Mouse (Mus musculus): ENCODE measurements around the gene Taar8b. TPM values are rescaled to one million over a fixed set of nuclear protein-coding genes. Genes with fewer than 3 reads are reported as not detected.
"Not testable (repeated sequence)": the region's sequence is repeated elsewhere in the genome, so short reads cannot be mapped to it uniquely, and the experiment has no call there.

The Taar8b gene
- polyA plus RNA-seq, 1 experiment from 2014 or later: not detected

DNA sequence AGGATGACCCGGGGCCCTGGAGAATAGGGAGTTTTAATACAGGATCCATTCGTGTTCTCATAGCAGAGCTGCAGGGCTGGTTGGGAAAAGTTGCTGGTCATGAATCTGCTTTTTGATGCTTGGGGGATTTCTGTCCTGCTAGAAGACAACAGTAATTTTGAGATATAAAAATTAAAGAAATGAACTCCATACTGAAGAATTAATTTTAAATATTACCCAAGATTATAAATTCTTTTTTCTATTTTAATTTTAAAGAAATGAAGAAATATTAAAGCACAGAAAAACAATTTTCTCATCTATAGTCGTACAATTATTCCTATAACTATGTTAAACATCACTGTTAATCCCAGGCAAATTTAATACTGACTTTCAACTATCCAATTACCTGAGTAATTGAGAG lies 9.7 kb upstream of the Taar8b start, which contains the start of gene Taar8c:
Gene Taar8c (minus strand): TSS at position 101 of the 400 bp plus-strand sequence.
- H3K4me1 ChIP-seq; H3K36me3 ChIP-seq; H3K9ac ChIP-seq; H3K4me3 ChIP-seq; H3K27ac ChIP-seq; H3K4me2 ChIP-seq; ATAC-seq (ENCODE audit: insufficient number of reproducible peaks, insufficient read depth, low FRiP score, low TSS enrichment, low read depth); H3K9me3 ChIP-seq; H3K27me3 ChIP-seq: not testable (repeated sequence)
- WGBS: 88% methylated on average over 1 of the region's 3 CpGs

DNA sequence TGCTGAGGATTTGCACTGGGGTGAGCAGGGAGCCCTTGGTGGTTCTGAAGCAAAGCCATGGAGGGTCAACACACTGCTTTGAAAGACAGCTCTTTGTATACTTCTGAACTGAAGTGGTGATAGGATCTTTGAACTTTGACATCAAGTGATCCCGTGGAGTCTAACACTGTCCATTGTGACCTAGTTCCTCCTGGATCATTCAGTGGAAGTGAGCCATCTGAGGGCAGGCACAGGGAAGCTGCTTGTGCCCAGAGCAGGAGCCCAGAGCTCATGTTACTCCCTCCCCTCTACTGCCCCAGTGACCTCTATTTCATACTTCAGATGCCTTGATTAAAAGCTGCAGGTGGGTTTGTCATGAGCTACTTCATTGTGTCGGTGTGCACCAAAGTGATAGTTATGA lies 4.9 kb upstream of the Taar8b start:
- not testable (repeated sequence) for ATAC-seq (ENCODE audit: insufficient number of reproducible peaks, insufficient read depth, low FRiP score, low TSS enrichment, low read depth); H3K36me3 ChIP-seq; H3K4me3 ChIP-seq; H3K9me3 ChIP-seq; H3K4me2 ChIP-seq; H3K4me1 ChIP-seq; H3K27ac ChIP-seq; H3K9ac ChIP-seq; H3K27me3 ChIP-seq
- WGBS: 35% methylated on average over 2 of the region's 2 CpGs

DNA sequence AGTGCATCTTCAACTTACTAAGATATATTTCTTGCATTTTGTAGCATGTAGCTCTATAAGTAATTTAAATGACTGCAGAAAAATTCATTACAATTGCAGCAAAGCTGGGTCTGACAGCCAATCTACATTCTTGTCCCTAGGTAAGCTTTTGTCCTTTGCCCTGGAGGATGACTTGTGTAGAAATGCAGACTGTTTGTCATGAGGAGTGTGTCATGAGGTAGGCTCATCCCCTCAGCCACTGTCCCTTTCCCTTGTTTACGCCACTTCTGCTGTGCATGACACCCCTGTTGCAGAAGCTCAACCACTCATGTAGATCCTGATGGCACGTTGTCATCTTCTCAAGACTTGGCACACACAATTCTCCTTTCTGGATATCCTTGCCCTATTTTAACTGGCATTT lies 4.9 kb downstream of the Taar8b start:
- Histone ChIP-seq H3K27ac (no peak overlapping the region), H3K4me2 (no peak overlapping the region), H3K9ac (no peak overlapping the region), H3K9me3 (no peaks in the 10 kb centered on the region), H3K4me1 (no peaks in the 10 kb centered on the region), H3K36me3 (no peaks in the 10 kb centered on the region), H3K4me3 (no peak overlapping the region), H3K27me3 (no peaks in the 10 kb centered on the region)
- no peak for ATAC-seq (ENCODE audit: insufficient number of reproducible peaks, insufficient read depth, low FRiP score, low TSS enrichment, low read depth)
- WGBS: 91% methylated on average over 2 of the region's 2 CpGs

DNA sequence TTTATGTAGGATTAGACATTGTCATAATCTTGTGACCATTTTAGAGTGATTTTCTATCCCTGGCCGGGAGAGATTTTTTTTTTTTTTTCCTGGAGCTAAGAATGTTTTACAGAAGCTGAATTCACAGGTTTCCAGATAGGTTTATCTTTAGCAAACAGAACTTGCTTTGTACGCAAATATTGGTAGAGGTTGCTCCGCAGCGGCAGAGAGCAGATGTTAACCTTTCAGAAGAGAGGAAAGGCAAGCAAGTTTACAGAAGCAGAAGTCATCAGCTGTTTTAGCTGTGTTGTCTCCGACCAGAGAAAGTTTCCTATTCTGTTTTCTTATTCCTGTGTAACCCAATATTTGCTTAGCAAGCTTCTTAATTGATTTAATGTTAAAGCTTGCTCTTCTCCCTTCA lies 5.5 kb downstream of the Taar8b start:
- H3K4me3 ChIP-seq: no peak overlapping the region
- H3K4me2 ChIP-seq: no peak overlapping the region
- H3K9ac ChIP-seq: no peak overlapping the region
- no peaks in the 10 kb centered on the region for H3K36me3 ChIP-seq
- ATAC-seq (ENCODE audit: insufficient number of reproducible peaks, insufficient read depth, low FRiP score, low TSS enrichment, low read depth): no peak
- WGBS: 73% methylated on average over 5 of the region's 5 CpGs
- no peak overlapping the region for H3K27ac ChIP-seq
- no peaks in the 10 kb centered on the region for H3K9me3 ChIP-seq
- no peaks in the 10 kb centered on the region for H3K27me3 ChIP-seq
- H3K4me1 ChIP-seq: no peaks in the 10 kb centered on the region

DNA sequence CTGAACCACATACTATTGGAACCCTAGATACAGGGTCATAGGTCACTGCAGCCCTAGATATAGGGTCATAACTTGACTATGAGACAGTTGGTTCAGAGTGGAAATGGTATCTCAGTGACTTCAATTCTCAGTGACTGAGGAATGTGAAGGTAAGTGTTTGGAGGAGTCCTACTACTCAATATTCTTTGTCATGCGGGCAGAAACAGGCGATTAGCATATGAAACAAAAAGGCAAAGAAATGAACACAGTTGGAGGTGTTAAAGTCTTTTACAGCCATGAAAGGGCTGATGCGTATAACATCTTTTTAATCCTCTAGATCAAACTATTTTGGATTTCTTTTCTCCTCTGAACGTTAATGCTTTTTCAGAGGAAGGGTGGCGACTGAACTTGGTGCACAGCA lies 6.2 kb downstream of the Taar8b start:
- no peak overlapping the region for H3K9ac ChIP-seq
- no peak overlapping the region for H3K4me3 ChIP-seq
- no peaks in the 10 kb centered on the region for H3K4me1 ChIP-seq
- no peak overlapping the region for H3K27ac ChIP-seq
- H3K4me2 ChIP-seq: no peak overlapping the region
- no peak for ATAC-seq (ENCODE audit: insufficient number of reproducible peaks, insufficient read depth, low FRiP score, low TSS enrichment, low read depth)
- H3K36me3 ChIP-seq: no peaks in the 10 kb centered on the region
- 74% methylated on average over 5 of the region's 5 CpGs for WGBS
- H3K9me3 ChIP-seq: no peaks in the 10 kb centered on the region
- no peaks in the 10 kb centered on the region for H3K27me3 ChIP-seq

DNA sequence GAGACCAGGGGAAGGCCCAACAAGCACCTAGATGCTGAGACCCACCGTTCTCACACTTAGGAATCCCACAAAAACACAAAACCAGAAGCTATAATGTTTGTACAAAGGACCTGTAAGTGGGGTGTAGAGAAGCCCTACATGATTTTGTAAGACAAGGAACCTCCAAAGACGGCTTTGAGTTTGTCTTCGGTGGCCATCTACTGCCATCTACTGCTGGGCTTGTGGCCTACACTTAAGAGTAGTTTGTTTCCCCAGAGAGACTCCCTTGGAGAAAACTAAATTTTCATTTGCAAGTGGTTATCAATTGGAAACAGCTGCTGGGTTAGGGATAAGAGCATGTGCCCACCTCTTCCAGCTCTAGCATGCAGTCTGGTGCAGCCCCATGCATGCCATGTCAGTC lies 11.9 kb downstream of the Taar8b start:
- Histone ChIP-seq H3K9ac (no peak overlapping the region), H3K36me3 (no peaks in the 10 kb centered on the region), H3K9me3 (no peaks in the 10 kb centered on the region), H3K4me2 (no peak overlapping the region), H3K4me3 (no peak overlapping the region), H3K4me1 (no peaks in the 10 kb centered on the region), H3K27me3 (no peaks in the 10 kb centered on the region), H3K27ac (no peak overlapping the region)
- WGBS: 42% methylated on average over 3 of the region's 3 CpGs
- ATAC-seq (ENCODE audit: insufficient number of reproducible peaks, insufficient read depth, low FRiP score, low TSS enrichment, low read depth): no peak

DNA sequence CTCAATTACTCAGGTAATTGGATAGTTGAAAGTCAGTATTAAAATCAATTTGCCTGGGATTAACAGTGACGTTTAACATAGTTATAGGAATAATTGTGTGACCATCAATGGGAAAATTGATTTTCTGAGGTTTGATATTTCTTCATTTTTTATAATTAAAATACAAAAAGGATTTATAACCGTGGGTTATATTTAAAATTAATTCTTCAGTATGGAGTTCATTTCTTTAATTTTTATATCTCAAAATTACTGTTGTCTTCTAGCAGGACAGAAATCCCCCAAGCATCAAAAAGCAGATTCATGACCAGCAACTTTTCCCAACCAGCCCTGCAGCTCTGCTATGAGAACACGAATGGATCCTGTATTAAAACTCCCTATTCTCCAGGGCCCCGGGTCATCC lies 15.9 kb downstream of the Taar8b start, which contains the start of gene Taar8a:
Gene Taar8a (plus strand): TSS at position 301 of the 400 bp plus-strand sequence.
- H3K36me3 ChIP-seq; H3K4me1 ChIP-seq; H3K9me3 ChIP-seq; H3K27ac ChIP-seq; H3K4me3 ChIP-seq; H3K4me2 ChIP-seq; H3K27me3 ChIP-seq; ATAC-seq (ENCODE audit: insufficient number of reproducible peaks, insufficient read depth, low FRiP score, low TSS enrichment, low read depth); H3K9ac ChIP-seq: not testable (repeated sequence)
- 74% methylated on average over 2 of the region's 4 CpGs for WGBS

DNA sequence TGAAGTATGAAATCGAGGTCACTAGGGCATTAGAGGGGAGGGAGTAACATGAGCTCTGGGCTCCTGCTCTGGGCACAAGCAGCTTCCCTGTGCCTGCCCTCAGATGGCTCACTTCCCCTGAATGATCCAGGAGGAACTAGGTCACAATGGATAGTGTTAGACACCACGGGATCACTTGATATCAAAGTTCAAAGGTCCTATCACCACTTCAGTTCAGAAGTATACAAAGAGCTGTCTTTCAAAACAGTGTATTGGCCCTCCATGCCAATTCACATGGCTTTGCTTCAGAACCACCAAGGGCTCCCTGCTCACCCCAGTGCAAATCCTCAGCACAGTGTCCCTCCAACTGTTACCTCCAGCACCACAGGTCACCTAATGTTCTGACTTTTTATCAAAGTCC lies 17.3 kb downstream of the Taar8b start:
- H3K27ac ChIP-seq; H3K9me3 ChIP-seq; H3K9ac ChIP-seq; H3K27me3 ChIP-seq; H3K4me3 ChIP-seq; ATAC-seq (ENCODE audit: insufficient number of reproducible peaks, insufficient read depth, low FRiP score, low TSS enrichment, low read depth); H3K4me2 ChIP-seq; H3K36me3 ChIP-seq; H3K4me1 ChIP-seq: not testable (repeated sequence)
- WGBS: 19% methylated on average over 2 of the region's 2 CpGs

DNA sequence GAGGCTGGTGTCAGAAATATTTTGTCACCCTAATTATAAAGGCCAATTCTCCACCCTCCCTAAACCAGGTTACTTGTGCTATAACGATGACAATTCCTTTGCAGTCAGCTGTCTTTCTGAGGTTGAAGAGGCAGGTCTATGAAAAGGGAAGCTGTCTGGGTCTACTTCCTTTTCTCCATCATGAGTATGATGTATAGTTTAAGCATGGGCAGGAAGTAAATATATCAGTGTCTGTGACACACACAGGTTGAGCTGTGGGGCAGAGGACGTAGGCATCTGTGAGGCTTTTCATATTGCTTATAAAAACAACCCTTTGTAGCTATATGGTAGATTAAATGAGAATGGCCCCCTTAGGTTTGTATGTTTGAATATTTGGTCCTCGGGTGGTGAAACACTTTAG lies 33.1 kb downstream of the Taar8b start:
- Histone ChIP-seq H3K27ac (no peak overlapping the region), H3K27me3 (no peaks in the 10 kb centered on the region), H3K36me3 (no peaks in the 10 kb centered on the region), H3K4me3 (no peak overlapping the region), H3K4me1 (no peaks in the 10 kb centered on the region), H3K9ac (no peak overlapping the region), H3K9me3 (no peaks in the 10 kb centered on the region), H3K4me2 (no peak overlapping the region)
- 86% methylated on average over 3 of the region's 3 CpGs for WGBS
- no peak for ATAC-seq (ENCODE audit: insufficient number of reproducible peaks, insufficient read depth, low FRiP score, low TSS enrichment, low read depth)

DNA sequence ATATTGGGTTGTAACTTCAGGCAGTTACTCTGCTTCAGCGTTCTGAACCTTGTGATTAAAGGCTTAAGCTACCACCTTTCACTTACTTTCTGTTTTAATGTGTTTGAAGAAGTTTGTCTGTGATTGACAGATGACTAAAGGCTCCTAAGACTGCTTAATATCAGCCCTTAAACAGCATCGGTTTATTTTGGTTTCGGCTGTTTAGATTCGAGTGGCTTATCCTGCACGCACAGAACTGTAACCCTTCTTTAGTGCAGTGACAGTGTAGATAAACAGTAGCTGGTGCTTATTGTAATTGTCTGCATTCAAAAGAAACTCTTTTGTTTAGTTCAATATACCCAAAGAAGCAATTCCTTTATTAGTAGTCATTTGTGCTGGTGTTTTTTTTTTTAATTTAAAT lies 40.1 kb downstream of the Taar8b start:
- no peak overlapping the region for H3K9ac ChIP-seq
- WGBS: 64% methylated on average over 5 of the region's 5 CpGs
- no peaks in the 10 kb centered on the region for H3K9me3 ChIP-seq
- no peaks in the 10 kb centered on the region for H3K4me1 ChIP-seq
- no peak overlapping the region for H3K4me2 ChIP-seq
- no peak for ATAC-seq (ENCODE audit: insufficient number of reproducible peaks, insufficient read depth, low FRiP score, low TSS enrichment, low read depth)
- H3K4me3 ChIP-seq: no peak overlapping the region
- no peak overlapping the region for H3K27ac ChIP-seq
- H3K36me3 ChIP-seq: no peaks in the 10 kb centered on the region
- no peaks in the 10 kb centered on the region for H3K27me3 ChIP-seq

DNA sequence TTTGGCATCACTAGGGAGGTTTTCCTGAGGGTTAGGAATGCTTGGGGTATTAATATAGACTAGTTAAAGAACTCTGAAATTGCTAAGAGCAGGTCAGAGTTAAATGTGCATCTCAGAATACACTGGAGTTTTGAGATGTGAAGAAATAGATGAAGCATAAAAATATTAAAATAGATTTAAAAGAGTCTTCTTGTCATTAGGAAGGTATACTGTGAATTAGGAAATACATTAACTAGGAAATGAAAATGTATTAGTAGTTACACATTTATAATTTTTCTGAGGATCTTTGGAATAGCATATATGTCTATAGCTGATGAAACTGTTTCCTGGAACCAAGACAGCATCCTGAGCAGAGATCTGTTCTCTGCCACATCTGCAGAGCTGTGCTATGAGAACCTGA lies 42.9 kb downstream of the Taar8b start, which contains the start of gene Taar7f:
Gene Taar7f (plus strand): TSS at position 301 of the 400 bp plus-strand sequence.
- Histone ChIP-seq H3K27me3 (no peaks in the 10 kb centered on the region), H3K4me3 (no peak within 1 kb of the TSS), H3K4me2 (no peak within 1 kb of the TSS), H3K4me1 (no peaks in the 10 kb centered on the region), H3K27ac (no peak within 1 kb of the TSS), H3K9ac (no peak within 1 kb of the TSS), H3K9me3 (no peaks in the 10 kb centered on the region), H3K36me3 (no peaks in the 10 kb centered on the region)
- no peak for ATAC-seq (ENCODE audit: insufficient number of reproducible peaks, insufficient read depth, low FRiP score, low TSS enrichment, low read depth)

Measured in embryonic facial prominence, embryonic 13.5 days (tissue).